Mouse (Mus musculus) stomach, postnatal 0 days (tissue): ENCODE results near the gene Plxnc1. TPM values are rescaled to one million over a fixed set of nuclear protein-coding genes. Genes with fewer than 3 reads are reported as not detected.
A peak's percentile ranks its signal among the peaks of the same experiment; 100 is the strongest.

Experiments
- ATAC-seq: fragments of 200-750 bp; cut with Nextera tagmentation; 2 replicates; pipeline ENCODE4 v1.8.0; 2017; ENCODE audit not compliant: low FRiP score, low TSS enrichment
- DNase-seq: peaks from one replicate; pipeline ENCODE4 v3.0.0-alpha.2; 2016; ENCODE audit warnings: low spot score
- H3K27ac ChIP-seq: fragments of 300-500 bp; sonication (generic); replicated peaks from 2 replicates; pipeline ENCODE4 v1.5.1; 2014; ENCODE audit warnings: mild to moderate bottlenecking, control low read depth
- H3K27me3 ChIP-seq: fragments of 300-500 bp; sonication (generic); 2 replicates; pipeline ENCODE4 v1.6.1; 2014; ENCODE audit warnings: low read length; ENCODE audit not compliant: control insufficient read depth, insufficient read depth
- H3K36me3 ChIP-seq: fragments of 300-500 bp; sonication (generic); 2 replicates; pipeline ENCODE4 v1.6.1; 2014; ENCODE audit warnings: low read length, mixed read lengths; ENCODE audit not compliant: control insufficient read depth, insufficient read depth
- H3K4me1 ChIP-seq: fragments of 300-500 bp; sonication (generic); replicated peaks from 2 replicates; pipeline ENCODE4 v1.6.1; 2014; ENCODE audit warnings: antibody characterized with exemption; ENCODE audit not compliant: control insufficient read depth, insufficient read depth
- H3K4me2 ChIP-seq: fragments of 300-500 bp; sonication (generic); replicated peaks from 2 replicates; pipeline ENCODE4 v1.6.1; 2014; ENCODE audit warnings: low read depth, mild to moderate bottlenecking, control low read depth, moderate library complexity
- H3K4me3 ChIP-seq: fragments of 300-500 bp; sonication (generic); 2 replicates; pipeline ENCODE4 v1.5.1; 2014; ENCODE audit warnings: low read depth, low read length, control low read depth
- H3K9ac ChIP-seq: fragments of 300-500 bp; sonication (generic); 2 replicates; pipeline ENCODE4 v1.6.1; 2014; ENCODE audit warnings: mild to moderate bottlenecking, low read length, control low read depth, mixed read lengths
- H3K9me3 ChIP-seq: fragments of 300-500 bp; sonication (generic); 2 replicates; pipeline ENCODE4 v1.6.1; 2016; ENCODE audit warnings: low read length; ENCODE audit not compliant: control insufficient read depth
- CTCF ChIP-seq: IDR thresholded peaks from 2 replicates; pipeline ENCODE4 v1.5.1; 2016; ENCODE audit warnings: antibody characterized with exemption, low read depth, mild to moderate bottlenecking, moderate library complexity
- EP300 ChIP-seq: optimal IDR thresholded peaks from 2 replicates; pipeline ENCODE3; 2016; ENCODE audit warnings: antibody characterized with exemption
- WGBS: fragments of 180-500 bp; shearing (Covaris S2); extraction: QIAGEN DNeasy Blood & Tissue Kit; methylation state at CpG from one replicate; pipeline ENCODE4 v1.1.7; 2014; 5-methylcytosine and 5-hydroxymethylcytosine counted together
- polyA plus RNA-seq: library from polyadenylated mRNA; unstranded; fragments of >200 nt; fragmentation: Nextera tagmentation; extraction: Ambion mirVana; gene quantifications from 2 replicates; pipeline ENCODE4 v1.2.1, GENCODE M21; 2015

Plxnc1 gene
- polyA plus RNA-seq, 1 experiment from 2014 or later = 0.67 TPM

GRCm38 (mm10) chr10:94962005-94962404 is 17.4 kb upstream of the Plxnc1 start:
- H3K9ac ChIP-seq = no peak overlapping the region
- H3K9me3 ChIP-seq = no peaks in the 10 kb centered on the region
- H3K4me2 ChIP-seq = no peak overlapping the region
- no peak for DNase-seq
- ATAC-seq = no peak
- no peaks in the 10 kb centered on the region for H3K27me3 ChIP-seq
- TF ChIP-seq CTCF (no peak), EP300 (no peak)
- no peak overlapping the region for H3K4me3 ChIP-seq
- H3K4me1 ChIP-seq = no peaks in the 10 kb centered on the region
- no peak overlapping the region for H3K27ac ChIP-seq
- no peaks in the 10 kb centered on the region for H3K36me3 ChIP-seq
- WGBS = 77% methylated on average over 10 of the region's 10 CpGs

GRCm38 (mm10) chr10:94961283-94961682 is 16.6 kb upstream of the Plxnc1 start:
- H3K27me3 ChIP-seq = no peaks in the 10 kb centered on the region
- no peak for ATAC-seq
- WGBS = 85% methylated on average over 11 of the region's 11 CpGs
- H3K9ac ChIP-seq = no peak overlapping the region
- no peak overlapping the region for H3K4me3 ChIP-seq
- H3K4me1 ChIP-seq = no peaks in the 10 kb centered on the region
- no peaks in the 10 kb centered on the region for H3K36me3 ChIP-seq
- TF ChIP-seq EP300 (no peak), CTCF (no peak)
- H3K4me2 ChIP-seq = no peak overlapping the region
- DNase-seq = no peak
- H3K27ac ChIP-seq = no peak overlapping the region
- H3K9me3 ChIP-seq = no peaks in the 10 kb centered on the region

GRCm38 (mm10) chr10:94958311-94958710 is 13.7 kb upstream of the Plxnc1 start:
- Histone ChIP-seq H3K9ac (no peak overlapping the region), H3K36me3 (no peaks in the 10 kb centered on the region), H3K27me3 (no peaks in the 10 kb centered on the region), H3K27ac (no peak overlapping the region), H3K4me2 (no peak overlapping the region), H3K4me1 (no peaks in the 10 kb centered on the region), H3K4me3 (no peak overlapping the region), H3K9me3 (no peaks in the 10 kb centered on the region)
- 14% methylated on average over 7 of the region's 7 CpGs for WGBS
- DNase-seq (peak; percentile 54), ATAC-seq (no peak)
- TF ChIP-seq EP300 (no peak), CTCF (peak; percentile 98)

- no peak overlapping the region for H3K27ac ChIP-seq
- 68% methylated on average over 7 of the region's 7 CpGs for WGBS
- no peaks in the 10 kb centered on the region for H3K4me1 ChIP-seq
- TF ChIP-seq EP300 = no peak
- no peak for TF ChIP-seq CTCF
- DNase-seq = no peak
- no peaks in the 10 kb centered on the region for H3K36me3 ChIP-seq
- H3K9ac ChIP-seq = no peak overlapping the region
- H3K4me2 ChIP-seq = no peak overlapping the region
- no peak overlapping the region for H3K4me3 ChIP-seq
- ATAC-seq = no peak
- H3K9me3 ChIP-seq = no peaks in the 10 kb centered on the region
- H3K27me3 ChIP-seq = no peaks in the 10 kb centered on the region
Measured at GRCm38 (mm10) chr10:94957705-94958104, 13.1 kb upstream of the Plxnc1 start.

GRCm38 (mm10) chr10:94947915-94948675 is 3.5 kb upstream of the Plxnc1 start:
- 72% methylated on average over 10 of the region's 10 CpGs for WGBS
- Histone ChIP-seq H3K4me1 (no peaks in the 10 kb centered on the region), H3K9ac (no peak overlapping the region), H3K4me3 (no peak overlapping the region), H3K36me3 (no peaks in the 10 kb centered on the region), H3K4me2 (no peak overlapping the region), H3K27me3 (no peaks in the 10 kb centered on the region), H3K27ac (no peak overlapping the region), H3K9me3 (no peaks in the 10 kb centered on the region)
- DNase-seq (no peak), ATAC-seq (no peak)
- no peak for TF ChIP-seq EP300
- no peak for TF ChIP-seq CTCF

- Histone ChIP-seq H3K27ac (no peak overlapping the region), H3K36me3 (no peaks in the 10 kb centered on the region), H3K4me2 (no peak overlapping the region), H3K27me3 (no peaks in the 10 kb centered on the region; the same call in 1 of the 2 replicates), H3K4me3 (no peak overlapping the region), H3K9me3 (no peaks in the 10 kb centered on the region), H3K9ac (no peak overlapping the region), H3K4me1 (no peaks in the 10 kb centered on the region)
- ATAC-seq (no peak), DNase-seq (no peak)
- 37% methylated on average over 7 of the region's 7 CpGs for WGBS
- TF ChIP-seq CTCF (peak; percentile 62), EP300 (no peak)
Measured at GRCm38 (mm10) chr10:94947386-94947785, 2.8 kb upstream of the Plxnc1 start.
